Mouse (Mus musculus) forebrain, embryonic 12.5 days (tissue): ENCODE results near the gene Cd93. TPM values are rescaled to one million over a fixed set of nuclear protein-coding genes. Genes with fewer than 3 reads are reported as not detected.

Source experiments
- ATAC-seq: fragments of 200-750 bp; cut with Nextera tagmentation; 2 replicates; pipeline ENCODE4 v1.8.0; 2017; ENCODE audit warnings: moderate TSS enrichment; ENCODE audit not compliant: low FRiP score
- H3K27ac ChIP-seq: fragments of 300-500 bp; sonication (generic); 2 replicates; pipeline ENCODE4 v1.5.1; 2016; ENCODE audit warnings: mild to moderate bottlenecking
- H3K27me3 ChIP-seq: fragments of 300-500 bp; sonication (generic); 2 replicates; pipeline ENCODE4 v1.6.1; 2016; ENCODE audit warnings: mild to moderate bottlenecking
- H3K36me3 ChIP-seq: fragments of 300-500 bp; sonication (generic); replicated peaks from 2 replicates; pipeline ENCODE4 v1.6.1; 2016; ENCODE audit warnings: mild to moderate bottlenecking
- H3K4me1 ChIP-seq: fragments of 300-500 bp; sonication (generic); 2 replicates; pipeline ENCODE4 v1.6.1; 2016
- H3K4me2 ChIP-seq: fragments of 300-500 bp; sonication (generic); 2 replicates; pipeline ENCODE4 v1.6.1; 2016; ENCODE audit warnings: mild to moderate bottlenecking, moderate library complexity
- H3K4me3 ChIP-seq: fragments of 300-500 bp; sonication (generic); replicated peaks from 2 replicates; pipeline ENCODE4 v1.5.1; 2016; ENCODE audit warnings: mild to moderate bottlenecking
- H3K9ac ChIP-seq: fragments of 300-500 bp; sonication (generic); 2 replicates; pipeline ENCODE4 v1.6.1; 2016; ENCODE audit warnings: mild to moderate bottlenecking
- H3K9me3 ChIP-seq: fragments of 300-500 bp; sonication (generic); 2 replicates; pipeline ENCODE4 v1.6.1; 2016
- WGBS: fragments of 180-500 bp; shearing (Covaris S2); methylation state at CpG from one replicate; pipeline ENCODE4 v1.1.7; 2016; 5-methylcytosine and 5-hydroxymethylcytosine counted together
- polyA plus RNA-seq: library from polyadenylated mRNA; unstranded; fragments of >200 nt; fragmentation: Nextera tagmentation; extraction: Ambion mirVana; gene quantifications from 2 replicates; pipeline ENCODE4 v1.2.1, GENCODE M21; 2016

Gene Cd93
- polyA plus RNA-seq, 1 experiment from 2014 or later, result 6.4 TPM

- no peak for ATAC-seq
Measured at GRCm38 (mm10) chr2:148436285-148436684, 7.1 kb downstream of the Cd93 start.

GRCm38 (mm10) chr2:148432346-148432745 lies 11.0 kb downstream of the Cd93 start:
- H3K9me3 ChIP-seq, result no peaks in the 10 kb centered on the region
- WGBS, result 85% methylated on average over 2 of the region's 2 CpGs
- H3K4me3 ChIP-seq, result no peak overlapping the region
- no peaks in the 10 kb centered on the region for H3K36me3 ChIP-seq
- no peaks in the 10 kb centered on the region for H3K27me3 ChIP-seq
- H3K9ac ChIP-seq, result no peak overlapping the region
- H3K4me1 ChIP-seq, result no peaks in the 10 kb centered on the region
- H3K27ac ChIP-seq, result no peak overlapping the region
- no peak overlapping the region for H3K4me2 ChIP-seq
- ATAC-seq, result no peak

More at GRCm38 (mm10) chr2:148436285-148436684, 7.1 kb downstream of the Cd93 start:
- no peak overlapping the region for H3K27ac ChIP-seq
- H3K4me3 ChIP-seq, result no peak overlapping the region
- H3K9ac ChIP-seq, result no peak overlapping the region
- H3K9me3 ChIP-seq, result no peaks in the 10 kb centered on the region
- no peak overlapping the region for H3K4me2 ChIP-seq
- no peaks in the 10 kb centered on the region for H3K36me3 ChIP-seq
- H3K27me3 ChIP-seq, result no peaks in the 10 kb centered on the region
- 22% methylated on average over 3 of the region's 3 CpGs for WGBS
- no peaks in the 10 kb centered on the region for H3K4me1 ChIP-seq

DNA sequence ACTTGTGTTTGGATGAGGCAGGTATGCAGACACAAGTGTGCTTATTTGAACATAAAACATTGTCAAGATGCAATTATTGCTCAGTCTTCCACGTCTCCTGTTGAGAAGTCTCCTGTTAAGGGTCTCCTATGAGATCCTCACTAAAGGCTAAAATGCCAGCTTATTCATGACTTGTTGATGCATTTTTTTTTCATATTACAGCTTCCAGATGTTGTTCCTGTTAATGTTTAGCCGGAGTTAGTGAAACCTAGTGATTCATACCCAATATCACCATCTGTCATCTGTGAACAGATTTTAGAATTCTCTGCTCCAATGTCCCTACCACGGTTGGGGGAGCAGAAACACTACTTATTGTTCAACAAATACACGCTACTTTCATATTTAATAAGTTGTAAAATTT lies 12.4 kb downstream of the Cd93 start:
- Histone ChIP-seq H3K36me3 (no peaks in the 10 kb centered on the region), H3K4me2 (no peak overlapping the region), H3K27ac (no peak overlapping the region), H3K4me1 (no peaks in the 10 kb centered on the region), H3K27me3 (no peaks in the 10 kb centered on the region), H3K9ac (no peak overlapping the region), H3K9me3 (no peaks in the 10 kb centered on the region), H3K4me3 (no peak overlapping the region)
- WGBS, result 80% methylated on average over 4 of the region's 4 CpGs
- ATAC-seq, result no peak

DNA sequence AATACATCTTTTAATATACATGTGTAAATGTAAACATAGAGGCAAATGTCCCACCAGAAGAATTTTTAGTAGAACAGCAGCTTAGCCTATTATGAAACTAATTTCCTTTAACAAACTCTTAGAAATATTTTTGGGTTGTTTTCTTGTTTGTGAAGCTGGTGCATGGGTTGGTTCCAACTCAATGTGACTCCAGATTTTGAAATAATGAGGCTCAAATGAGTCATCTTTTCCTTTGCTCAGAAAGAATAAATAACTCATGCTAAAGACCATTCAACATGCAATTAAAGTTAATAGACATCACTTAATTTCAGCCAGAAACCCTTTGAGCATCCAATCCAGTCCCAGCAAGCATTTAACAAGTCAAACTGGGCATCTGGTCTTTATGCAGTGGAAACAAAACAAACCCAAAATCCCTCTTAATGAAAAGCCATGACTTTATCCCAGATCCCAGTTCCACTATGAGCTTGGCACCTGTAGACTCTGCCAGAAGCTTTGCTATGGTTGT lies 14.3 kb downstream of the Cd93 start:
- Histone ChIP-seq H3K27ac (no peak overlapping the region), H3K4me3 (no peak overlapping the region), H3K9me3 (no peaks in the 10 kb centered on the region), H3K4me2 (no peak overlapping the region), H3K36me3 (no peaks in the 10 kb centered on the region), H3K27me3 (no peaks in the 10 kb centered on the region), H3K9ac (no peak overlapping the region), H3K4me1 (no peaks in the 10 kb centered on the region)
- no peak for ATAC-seq

- Histone ChIP-seq H3K36me3 (no peaks in the 10 kb centered on the region), H3K27me3 (no peaks in the 10 kb centered on the region), H3K9me3 (no peaks in the 10 kb centered on the region), H3K4me2 (no peak overlapping the region), H3K9ac (no peak overlapping the region), H3K4me3 (no peak overlapping the region), H3K27ac (no peak overlapping the region), H3K4me1 (no peaks in the 10 kb centered on the region)
- 83% methylated on average over 3 of the region's 3 CpGs for WGBS
- ATAC-seq, result no peak
Measured at GRCm38 (mm10) chr2:148428523-148428922, 14.8 kb downstream of the Cd93 start.

DNA sequence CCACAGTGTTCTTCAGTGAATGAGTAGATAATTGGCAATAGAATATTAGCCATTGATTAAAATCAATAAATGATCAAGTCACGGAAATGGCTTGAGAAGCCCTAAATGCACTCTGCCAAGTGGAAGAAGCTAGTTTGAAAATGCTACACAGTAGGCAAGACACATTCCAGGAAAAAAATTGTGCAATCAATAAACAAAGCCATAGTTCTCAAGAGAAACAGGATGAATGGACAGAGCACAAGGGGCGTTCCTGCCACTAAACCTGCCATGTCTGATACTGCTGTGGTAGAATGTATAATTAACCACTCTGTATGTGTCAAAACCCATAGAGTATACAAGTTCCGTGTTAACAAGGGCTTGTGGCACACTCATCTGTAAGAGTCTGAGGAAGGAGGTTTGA lies 15.8 kb downstream of the Cd93 start:
- Histone ChIP-seq H3K36me3 (no peaks in the 10 kb centered on the region), H3K9me3 (no peaks in the 10 kb centered on the region), H3K27ac (no peak overlapping the region), H3K9ac (no peak overlapping the region), H3K4me2 (no peak overlapping the region), H3K4me1 (no peaks in the 10 kb centered on the region), H3K4me3 (no peak overlapping the region), H3K27me3 (no peaks in the 10 kb centered on the region)
- ATAC-seq, result no peak
- WGBS, result 81% methylated on average over 3 of the region's 3 CpGs

DNA sequence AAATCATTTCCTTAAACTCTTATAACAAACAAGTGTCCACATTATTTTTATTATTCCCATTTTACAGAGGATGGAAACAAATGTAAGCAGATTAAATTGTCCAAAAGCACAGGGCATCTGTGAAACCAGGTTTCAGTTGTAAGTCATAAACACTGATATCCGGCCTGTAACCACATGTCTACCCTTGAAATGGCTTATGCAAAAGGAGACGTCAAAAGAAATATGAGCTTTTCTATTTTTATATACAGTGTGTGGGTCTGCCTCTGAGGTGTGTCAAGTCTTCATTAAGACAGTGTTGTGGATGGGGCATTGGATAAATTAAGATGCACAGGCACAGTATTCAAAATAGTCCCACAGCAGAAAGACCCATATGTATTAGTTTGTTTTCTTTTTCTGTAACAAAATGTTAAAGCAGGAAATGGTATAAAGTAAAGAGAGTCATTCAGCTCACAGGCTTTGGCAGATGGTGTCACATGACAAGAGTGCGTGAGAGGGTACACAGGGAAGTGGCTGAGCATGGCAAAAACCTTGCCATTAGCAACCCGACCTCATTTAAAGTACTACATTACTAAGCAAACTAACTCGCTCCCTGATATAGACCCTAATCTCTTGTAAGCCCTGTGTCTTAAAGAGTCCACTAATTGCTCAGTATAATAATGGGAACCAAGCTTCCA lies 17.5 kb downstream of the Cd93 start:
- H3K4me1 ChIP-seq, result no peaks in the 10 kb centered on the region
- no peak overlapping the region for H3K27ac ChIP-seq
- no peaks in the 10 kb centered on the region for H3K36me3 ChIP-seq
- no peak for ATAC-seq
- H3K9ac ChIP-seq, result no peak overlapping the region
- H3K4me3 ChIP-seq, result no peak overlapping the region
- no peaks in the 10 kb centered on the region for H3K27me3 ChIP-seq
- 75% methylated on average over 5 of the region's 5 CpGs for WGBS
- no peak overlapping the region for H3K4me2 ChIP-seq
- no peaks in the 10 kb centered on the region for H3K9me3 ChIP-seq

- Histone ChIP-seq H3K4me2 (no peak overlapping the region), H3K27ac (no peak overlapping the region), H3K4me3 (no peak overlapping the region), H3K36me3 (no peaks in the 10 kb centered on the region), H3K4me1 (no peaks in the 10 kb centered on the region), H3K9me3 (no peaks in the 10 kb centered on the region), H3K27me3 (no peaks in the 10 kb centered on the region), H3K9ac (no peak overlapping the region)
- 62% methylated on average over 1 of the region's 1 CpGs for WGBS
- no peak for ATAC-seq
Measured at GRCm38 (mm10) chr2:148421706-148422105, 21.7 kb downstream of the Cd93 start.

GRCm38 (mm10) chr2:148421112-148421511 lies 22.3 kb downstream of the Cd93 start:
- 61% methylated on average over 1 of the region's 1 CpGs for WGBS

DNA sequence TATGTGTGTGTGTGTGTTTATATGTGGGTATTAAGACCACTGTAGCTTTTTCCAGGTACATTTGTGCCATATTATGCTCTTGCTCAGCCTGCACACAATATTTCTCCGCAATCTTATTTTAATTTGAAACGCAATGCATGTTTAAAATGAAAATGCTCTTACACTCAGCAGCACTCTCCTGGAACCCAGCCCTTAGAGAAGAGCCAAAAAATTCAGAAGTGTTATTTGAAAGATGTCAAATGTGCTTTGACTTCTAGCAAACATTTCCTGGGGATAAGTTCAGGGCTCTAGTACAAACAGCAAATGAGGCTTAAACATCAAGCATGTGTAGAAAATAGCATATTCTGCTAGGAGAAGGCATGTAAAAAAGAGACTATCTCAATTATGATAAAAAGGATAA lies 23.6 kb downstream of the Cd93 start:
- no peaks in the 10 kb centered on the region for H3K9me3 ChIP-seq
- no peak for ATAC-seq
- no peaks in the 10 kb centered on the region for H3K27me3 ChIP-seq
- WGBS, result 91% methylated on average over 2 of the region's 2 CpGs
- no peak overlapping the region for H3K9ac ChIP-seq
- no peak overlapping the region for H3K27ac ChIP-seq
- no peak overlapping the region for H3K4me2 ChIP-seq
- H3K4me3 ChIP-seq, result no peak overlapping the region
- H3K4me1 ChIP-seq, result no peaks in the 10 kb centered on the region
- no peaks in the 10 kb centered on the region for H3K36me3 ChIP-seq

More at GRCm38 (mm10) chr2:148421112-148421511, 22.3 kb downstream of the Cd93 start:
- no peak overlapping the region for H3K9ac ChIP-seq
- no peaks in the 10 kb centered on the region for H3K27me3 ChIP-seq
- no peak overlapping the region for H3K4me2 ChIP-seq
- H3K4me3 ChIP-seq, result no peak overlapping the region
- no peak for ATAC-seq
- H3K27ac ChIP-seq, result no peak overlapping the region
- H3K36me3 ChIP-seq, result no peaks in the 10 kb centered on the region
- no peaks in the 10 kb centered on the region for H3K9me3 ChIP-seq
- no peaks in the 10 kb centered on the region for H3K4me1 ChIP-seq

DNA sequence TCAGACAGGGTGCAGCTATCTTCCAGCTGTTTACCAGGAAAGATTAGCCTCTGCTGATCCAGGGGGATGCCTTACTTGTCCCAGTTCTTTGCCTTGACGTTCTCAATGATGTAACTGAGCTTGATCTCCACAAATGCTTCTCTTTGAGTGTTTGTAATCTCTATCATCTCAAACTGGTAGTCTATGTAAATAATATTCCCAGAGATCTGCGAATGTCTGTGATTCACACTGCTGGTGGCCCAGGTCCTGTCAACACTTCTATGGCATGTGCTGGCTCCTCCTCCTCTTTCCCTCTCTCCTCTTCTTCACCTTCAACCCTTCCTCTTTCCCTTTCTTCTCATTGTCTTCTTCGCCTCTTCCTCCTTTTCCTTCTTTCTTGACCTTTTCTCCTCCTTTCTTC lies 24.2 kb downstream of the Cd93 start:
- H3K27me3 ChIP-seq, result no peaks in the 10 kb centered on the region
- no peak overlapping the region for H3K27ac ChIP-seq
- H3K9ac ChIP-seq, result no peak overlapping the region
- no peak overlapping the region for H3K4me3 ChIP-seq
- H3K4me1 ChIP-seq, result no peaks in the 10 kb centered on the region
- H3K4me2 ChIP-seq, result no peak overlapping the region
- no peak for ATAC-seq
- no peaks in the 10 kb centered on the region for H3K36me3 ChIP-seq
- H3K9me3 ChIP-seq, result no peaks in the 10 kb centered on the region
- 75% methylated on average over 3 of the region's 3 CpGs for WGBS

DNA sequence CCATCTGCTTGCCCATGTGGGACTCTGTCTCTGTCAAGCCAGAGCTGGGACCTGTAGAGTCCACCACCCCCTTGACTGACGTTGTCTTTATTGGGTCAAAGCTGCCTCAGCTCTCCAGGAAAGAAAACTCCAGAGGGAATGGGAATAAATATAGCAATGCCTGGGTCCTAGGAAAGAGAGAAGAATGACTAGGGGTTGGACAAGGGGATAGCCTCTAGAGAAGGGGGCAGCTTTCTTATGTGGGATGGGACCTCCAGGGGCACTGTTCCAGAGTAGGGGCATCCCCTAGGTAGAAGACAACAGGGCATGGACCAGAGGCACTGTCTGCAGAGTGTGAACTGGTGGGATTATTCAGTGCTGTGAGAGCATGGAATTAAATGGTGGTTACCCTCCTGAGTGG lies 33.5 kb downstream of the Cd93 start:
- ATAC-seq, result no peak
- WGBS, result 81% methylated on average over 1 of the region's 1 CpGs

GRCm38 (mm10) chr2:148409141-148409540 lies 34.2 kb downstream of the Cd93 start:
- 18% methylated on average over 9 of the region's 9 CpGs for WGBS
- H3K4me3 ChIP-seq, result no peak overlapping the region
- H3K4me2 ChIP-seq, result no peak overlapping the region
- peak; percentile 63 for ATAC-seq
- peaks cover 49% of the 10 kb centered on the region for H3K27me3 ChIP-seq
- peaks cover 28% of the 10 kb centered on the region for H3K4me1 ChIP-seq
- H3K27ac ChIP-seq, result no peak overlapping the region
- H3K9me3 ChIP-seq, result no peaks in the 10 kb centered on the region
- H3K9ac ChIP-seq, result no peak overlapping the region
- H3K36me3 ChIP-seq, result no peaks in the 10 kb centered on the region

More for the DNA sequence above, 33.5 kb downstream of the Cd93 start:
- Histone ChIP-seq H3K9me3 (no peaks in the 10 kb centered on the region), H3K9ac (no peak overlapping the region), H3K27me3 (peaks cover 47% of the 10 kb centered on the region), H3K4me2 (no peak overlapping the region), H3K4me3 (no peak overlapping the region), H3K27ac (no peak overlapping the region), H3K4me1 (peaks cover 28% of the 10 kb centered on the region), H3K36me3 (no peaks in the 10 kb centered on the region)
